Mouse (Mus musculus): Measurements from ENCODE around the gene Borcs7. TPM values are rescaled to one million over a fixed set of nuclear protein-coding genes. Genes with fewer than 3 reads are reported as not detected.

Borcs7 gene
- total RNA-seq, 2 experiments from 2014 or later, result 18.7 to 21.2 TPM

Other genes starting within 250 kb of the Borcs7 start
- 100 to 1,000 TPM in 1 of 2 experiments, 10 to 100 TPM in 1; 98.9 to 110 TPM for gene Trim8, start 188.2 kb upstream of the Borcs7 start, total RNA-seq (2021)
- 100 to 1,000 TPM; 111 to 121 TPM for gene Arl3, start 116.7 kb upstream of the Borcs7 start, total RNA-seq (2021)
- 1 to 10 TPM; 8.2 to 8.3 TPM for gene Sfxn2, start 116.5 kb upstream of the Borcs7 start, total RNA-seq (2021)
- 10 to 100 TPM; 39.8 to 41.8 TPM for gene Wbp1l, start 90.8 kb upstream of the Borcs7 start, total RNA-seq (2021)
- not detected for gene Cyp17a1, start 16.7 kb upstream of the Borcs7 start, total RNA-seq (2021)
- gene As3mt, start 17.6 kb downstream of the Borcs7 start, total RNA-seq (2021), result 10 to 100 TPM; 16.4 to 16.7 TPM
- 10 to 100 TPM; 32.1 to 36.0 TPM for gene Cnnm2, start 71.7 kb downstream of the Borcs7 start, total RNA-seq (2021)

Data from layer of hippocampus, postnatal 14 days (tissue).